Mouse (Mus musculus): ENCODE measurements at regions not wholly inside any gene's neighbourhood (a gene's known extent, or its start where the extent isn't known, plus 50 kb on each side); places are given as distances from the start of the nearest gene placed in this dataset.

GRCm38 (mm10) chr1:137972620-137973350, 202.7 kb downstream of the Ptprc start:
- TF ChIP-seq TBP (conservative IDR thresholded peaks at IDR 0.05; ENCODE audit: low read depth, low read length) (no peak), MYC (IDR thresholded peaks at IDR 0.05; ENCODE audit: low read depth, low read length) (0 out of 2 replicates have a peak, but pooled peaks have one; percentile 19), RCOR1 (conservative IDR thresholded peaks at IDR 0.05; ENCODE audit: low read depth, low read length) (no peak), HCFC1 (IDR thresholded peaks at IDR 0.05; ENCODE audit: low read depth, low read length) (no peak), CTCF (conservative IDR thresholded peaks at IDR 0.05 in 1 of 2, IDR thresholded peaks at IDR 0.05 in 1 of 2; ENCODE audit: low read depth in 2 of 2, low read length in 2 of 2) (no peak), UBTF (IDR thresholded peaks at IDR 0.05; ENCODE audit: low read depth, low read length) (no peak), ZKSCAN1 (IDR thresholded peaks at IDR 0.05; ENCODE audit: borderline replicate concordance, low read depth, low read length) (no peak), MAFK (IDR thresholded peaks at IDR 0.05; ENCODE audit: insufficient replicate concordance, low read length) (no peak)
